Mouse (Mus musculus) embryonic facial prominence, embryonic 11.5 days (tissue): ENCODE results near the gene Ube2e2. TPM values are rescaled to one million over a fixed set of nuclear protein-coding genes. Genes with fewer than 3 reads are reported as not detected.
A peak's percentile ranks its signal among the peaks of the same experiment; 100 is the strongest.

Experiments used
- ATAC-seq: fragments of 200-750 bp; cut with Nextera tagmentation; replicated peaks from 2 replicates; pipeline ENCODE4 v1.8.0; 2017; ENCODE audit warnings: low read depth; ENCODE audit not compliant: insufficient number of reproducible peaks, low FRiP score, low TSS enrichment
- DNase-seq: peaks from one replicate; pipeline ENCODE4 v3.0.0-alpha.2; 2015; ENCODE audit warnings: low spot score
- H3K27ac ChIP-seq: fragments of 300-500 bp; sonication (generic); replicated peaks from 2 replicates; pipeline ENCODE4 v1.5.1; 2014; ENCODE audit warnings: mild to moderate bottlenecking, low read depth, low read length, control low read depth
- H3K27me3 ChIP-seq: fragments of 300-500 bp; sonication (generic); 2 replicates; pipeline ENCODE4 v1.6.1; 2014; ENCODE audit warnings: mild to moderate bottlenecking, low read length, moderate library complexity, mixed read lengths; ENCODE audit not compliant: control insufficient read depth, insufficient read depth
- H3K36me3 ChIP-seq: fragments of 300-500 bp; sonication (generic); replicated peaks from 2 replicates; pipeline ENCODE4 v1.6.1; 2014; ENCODE audit warnings: low read depth, mild to moderate bottlenecking, low read length, moderate library complexity, mixed read lengths; ENCODE audit not compliant: control insufficient read depth, insufficient read depth
- H3K4me1 ChIP-seq: fragments of 300-500 bp; sonication (generic); 2 replicates; pipeline ENCODE4 v1.6.1; 2014; ENCODE audit warnings: low read length, mixed read lengths; ENCODE audit not compliant: control insufficient read depth, insufficient read depth
- H3K4me2 ChIP-seq: fragments of 300-500 bp; sonication (generic); 2 replicates; pipeline ENCODE4 v1.6.1; 2014; ENCODE audit warnings: low read depth, mild to moderate bottlenecking, control low read depth, low read length, moderate library complexity
- H3K4me3 ChIP-seq: fragments of 300-500 bp; sonication (generic); 2 replicates; pipeline ENCODE4 v1.5.1; 2014; ENCODE audit warnings: low read depth, low read length, control low read depth
- H3K9ac ChIP-seq: fragments of 300-500 bp; sonication (generic); replicated peaks from 2 replicates; pipeline ENCODE4 v1.6.1; 2014; ENCODE audit warnings: mild to moderate bottlenecking, control low read depth, low read length
- H3K9me3 ChIP-seq: fragments of 300-500 bp; sonication (generic); replicated peaks from 2 replicates; pipeline ENCODE4 v1.6.1; 2016; ENCODE audit warnings: mild to moderate bottlenecking, low read length, inconsistent platforms, mixed read lengths; ENCODE audit not compliant: control insufficient read depth
- WGBS: fragments of 180-500 bp; shearing (Covaris S2); extraction: QIAGEN DNeasy Blood & Tissue Kit; methylation state at CpG from one replicate; pipeline ENCODE4 v1.1.7; 2014; 5-methylcytosine and 5-hydroxymethylcytosine counted together
- polyA plus RNA-seq: library from polyadenylated mRNA; unstranded; fragments of >200 nt; fragmentation: Nextera tagmentation; extraction: Ambion mirVana; gene quantifications from 2 replicates; pipeline ENCODE4 v1.2.1, GENCODE M21; 2014

Gene Ube2e2
- 52.9 and 64.5 TPM in 2 replicates for polyA plus RNA-seq

DNA sequence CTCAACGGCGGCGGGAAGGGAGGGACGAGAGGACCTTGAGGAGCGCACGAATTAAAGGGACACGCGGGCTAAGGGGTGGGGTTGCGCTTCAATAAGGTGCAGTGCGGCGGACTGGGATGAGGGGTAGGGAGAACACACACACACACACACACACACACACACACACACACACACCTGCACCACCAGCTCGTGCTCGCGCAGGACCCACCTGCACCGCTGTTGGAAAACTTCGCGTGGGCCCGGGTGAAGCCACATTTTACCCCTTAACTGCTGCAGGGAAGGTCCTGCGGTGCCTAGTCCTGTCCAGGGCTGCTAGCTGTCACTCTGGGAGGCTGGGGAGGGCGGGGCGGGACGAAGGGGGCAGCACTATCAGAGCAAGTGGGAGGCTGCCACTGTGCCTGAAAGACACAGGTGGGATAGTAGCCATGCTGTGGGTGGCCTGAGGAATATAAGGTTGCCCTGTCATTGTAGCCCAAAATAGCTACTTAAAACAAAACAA, at the start of gene Ube2e2:
Ube2e2 (minus strand) TSS at position 321 of the 499 bp plus-strand sequence.
- no peaks in the 10 kb centered on the region for H3K27me3 ChIP-seq
- H3K4me3 ChIP-seq = peak within 1 kb of the TSS; percentile 70
- DNase-seq (no peak), ATAC-seq (peak; percentile 92)
- peak within 1 kb of the TSS; percentile 55 for H3K4me2 ChIP-seq
- H3K36me3 ChIP-seq = no peaks in the 10 kb centered on the region
- peak within 1 kb of the TSS; percentile 88 for H3K9ac ChIP-seq
- no peak within 1 kb of the TSS; the same call in 1 of the 2 replicates for H3K27ac ChIP-seq
- WGBS = 1% methylated on average over 17 of the region's 22 CpGs
- no peaks in the 10 kb centered on the region for H3K9me3 ChIP-seq
- H3K4me1 ChIP-seq = no peaks in the 10 kb centered on the region

DNA sequence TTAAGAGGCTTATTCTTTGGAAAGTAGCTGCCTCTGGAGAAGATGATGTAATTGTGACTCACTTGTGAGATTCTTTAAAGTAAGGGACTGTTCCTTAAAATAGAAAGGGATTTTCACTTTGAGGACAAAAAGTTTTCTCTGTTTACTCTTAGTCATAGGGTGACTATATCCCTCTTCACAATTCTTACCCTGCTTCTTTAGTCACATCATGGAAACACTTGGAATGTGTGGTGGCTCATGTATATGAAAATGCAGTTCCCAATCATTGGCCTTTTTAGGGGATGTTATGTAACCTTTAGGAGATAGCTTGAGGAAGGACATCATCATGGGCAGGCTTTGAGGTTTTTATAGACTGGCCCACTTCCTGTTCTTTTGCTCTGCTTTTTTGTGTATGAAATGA, 46.0 kb upstream of the Ube2e2 start:
- Histone ChIP-seq H3K9me3 (no peaks in the 10 kb centered on the region), H3K27ac (no peak overlapping the region), H3K4me3 (no peak overlapping the region), H3K36me3 (no peaks in the 10 kb centered on the region), H3K4me1 (no peaks in the 10 kb centered on the region), H3K4me2 (no peak overlapping the region), H3K9ac (no peak overlapping the region), H3K27me3 (no peaks in the 10 kb centered on the region)
- ATAC-seq (no peak), DNase-seq (no peak)

DNA sequence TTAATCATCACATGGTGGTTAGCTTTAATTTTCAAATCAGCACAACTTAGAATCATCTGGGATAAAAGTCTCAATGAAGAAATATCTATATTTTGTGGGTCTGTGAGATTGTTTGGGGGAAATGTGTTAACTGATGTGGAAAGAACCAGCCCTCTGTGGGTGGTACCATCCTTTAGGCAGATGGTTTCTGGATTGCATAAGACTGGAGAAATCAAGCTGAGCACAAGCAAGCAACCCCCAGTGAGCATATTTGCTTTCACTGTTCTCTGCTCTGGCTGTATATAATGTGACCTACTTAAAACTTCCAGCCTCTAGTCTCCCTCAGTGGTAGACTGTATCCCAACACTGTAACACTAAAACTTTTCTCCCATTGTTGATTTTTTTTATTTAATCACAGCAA, 9.5 kb upstream of the Ube2e2 start:
- Histone ChIP-seq H3K36me3 (no peaks in the 10 kb centered on the region), H3K9me3 (no peaks in the 10 kb centered on the region), H3K9ac (no peak overlapping the region), H3K4me2 (no peak overlapping the region), H3K4me1 (no peaks in the 10 kb centered on the region), H3K27ac (no peak overlapping the region), H3K4me3 (no peak overlapping the region), H3K27me3 (no peaks in the 10 kb centered on the region)
- ATAC-seq (no peak), DNase-seq (no peak)

DNA sequence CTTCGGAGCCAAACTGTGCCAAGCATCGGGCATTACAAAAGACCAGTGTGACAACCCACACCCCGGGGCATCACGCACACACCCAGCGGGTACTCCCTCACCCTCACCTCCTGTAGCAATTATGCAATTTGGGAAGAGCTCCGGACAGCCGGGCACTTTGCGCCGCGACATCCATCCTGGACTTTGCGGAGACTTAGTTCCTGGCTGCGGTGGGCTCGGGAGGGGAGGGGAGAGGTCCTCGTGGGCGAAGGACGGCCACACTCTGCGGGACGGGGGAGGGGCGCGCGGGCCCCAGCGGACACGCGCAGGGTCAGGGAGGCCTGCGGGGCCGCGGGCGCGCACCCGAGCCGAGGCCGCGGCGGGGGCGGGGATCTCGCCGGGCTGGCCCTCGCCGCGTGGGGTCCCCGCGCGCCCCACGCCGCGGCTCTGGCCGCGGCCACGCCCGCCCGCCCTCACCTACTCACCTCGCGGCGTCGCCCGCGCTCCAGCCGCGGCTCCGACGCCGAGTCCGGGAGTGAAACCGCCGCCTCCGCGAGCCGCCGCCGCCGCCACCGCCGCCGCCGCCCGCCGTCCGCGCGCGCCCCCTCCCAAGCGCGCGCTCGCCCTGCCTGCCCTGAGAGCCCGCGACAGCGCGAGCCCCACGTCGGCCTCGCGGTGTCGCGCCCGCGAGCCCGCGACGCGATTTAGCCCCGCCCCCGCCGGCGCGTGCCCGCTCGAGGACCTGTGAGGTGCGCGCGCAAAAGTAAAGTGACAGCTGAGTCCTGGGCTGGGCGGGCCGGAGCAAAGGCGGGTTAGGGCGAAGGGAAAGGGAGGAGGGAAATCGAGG, 733 bp downstream of the Ube2e2 start:
- peak; percentile 94 for ATAC-seq
- H3K27ac ChIP-seq = no peak overlapping the region; the same call in 1 of the 2 replicates
- H3K27me3 ChIP-seq = no peaks in the 10 kb centered on the region
- H3K36me3 ChIP-seq = no peaks in the 10 kb centered on the region
- peak overlapping the region; percentile 88 for H3K9ac ChIP-seq
- WGBS = under 1% methylated on average over 87 of the region's 116 CpGs
- H3K9me3 ChIP-seq = no peaks in the 10 kb centered on the region
- DNase-seq = peak; percentile 91
- H3K4me1 ChIP-seq = no peaks in the 10 kb centered on the region
- peak overlapping the region; percentile 70 for H3K4me3 ChIP-seq
- peak overlapping the region; percentile 55 for H3K4me2 ChIP-seq

DNA sequence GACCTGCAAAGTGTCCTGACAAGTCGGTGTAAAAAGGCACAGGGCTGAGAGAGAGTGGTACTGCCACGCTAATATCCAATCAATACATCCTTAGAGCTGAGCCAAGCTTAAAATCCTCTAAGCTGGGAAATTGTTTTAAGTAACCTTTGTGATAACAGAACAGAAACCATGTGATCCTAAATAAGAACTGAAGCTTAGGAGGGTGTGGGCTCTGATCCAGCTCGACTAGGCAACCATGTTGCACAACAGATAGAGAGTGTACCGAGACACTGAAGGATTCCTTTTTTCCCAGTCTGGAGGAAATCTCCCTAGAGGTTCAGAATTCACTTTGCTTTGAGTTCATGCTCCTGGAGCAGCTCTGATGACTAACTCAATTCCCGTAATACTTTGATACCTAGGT, 4.5 kb downstream of the Ube2e2 start:
- DNase-seq = no peak
- WGBS = 84% methylated on average over 5 of the region's 5 CpGs
- H3K4me3 ChIP-seq = no peak overlapping the region
- H3K4me1 ChIP-seq = no peaks in the 10 kb centered on the region
- no peak overlapping the region for H3K9ac ChIP-seq
- no peaks in the 10 kb centered on the region for H3K9me3 ChIP-seq
- H3K4me2 ChIP-seq = no peak overlapping the region
- ATAC-seq = no peak
- H3K27ac ChIP-seq = no peak overlapping the region
- no peaks in the 10 kb centered on the region for H3K27me3 ChIP-seq
- H3K36me3 ChIP-seq = no peaks in the 10 kb centered on the region

DNA sequence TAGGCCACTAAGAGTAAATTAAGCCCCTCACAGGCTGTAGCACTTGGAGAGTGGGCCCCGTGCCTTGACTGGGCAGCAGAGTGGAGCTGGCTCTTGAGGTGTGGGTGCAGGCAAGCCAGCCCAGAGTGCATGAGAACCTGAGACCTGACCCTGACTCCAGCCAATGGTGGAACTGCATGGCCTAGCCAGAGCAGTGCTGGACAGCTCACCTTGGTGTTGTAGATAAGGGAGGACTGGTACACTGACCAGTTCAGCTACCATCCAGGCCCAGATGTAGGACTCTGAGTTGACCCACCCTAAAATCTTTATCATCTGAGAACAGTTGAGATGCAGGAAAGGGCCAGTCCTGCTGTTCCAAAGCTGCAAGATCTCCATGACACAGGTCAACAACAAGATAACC, 11.6 kb downstream of the Ube2e2 start:
- DNase-seq = no peak
- Histone ChIP-seq H3K36me3 (no peaks in the 10 kb centered on the region), H3K4me1 (no peaks in the 10 kb centered on the region), H3K9ac (no peak overlapping the region), H3K4me3 (no peak overlapping the region), H3K4me2 (no peak overlapping the region), H3K9me3 (no peaks in the 10 kb centered on the region), H3K27me3 (no peaks in the 10 kb centered on the region), H3K27ac (no peak overlapping the region)
- peak; percentile 62; the same call in 1 of the 2 replicates for ATAC-seq
- 86% methylated on average over 1 of the region's 1 CpGs for WGBS

DNA sequence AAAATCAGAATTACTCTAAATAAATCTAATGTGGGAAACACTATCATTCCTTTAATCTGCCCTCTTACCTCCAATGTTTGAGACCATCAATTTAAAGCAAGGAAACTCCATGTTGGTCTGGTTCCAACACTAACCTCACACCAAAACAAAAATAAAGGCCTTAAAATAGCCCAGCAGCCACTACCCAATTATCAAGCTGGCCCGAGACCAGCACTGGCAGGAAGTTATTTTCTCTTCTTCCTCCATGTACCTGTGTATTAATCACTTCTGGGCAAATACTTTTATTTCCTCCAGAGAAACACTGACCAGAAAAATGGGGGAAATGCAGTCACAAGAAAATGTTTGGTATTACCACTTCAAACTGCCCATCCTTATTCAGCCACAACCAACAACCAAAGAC, 23.4 kb downstream of the Ube2e2 start:
- H3K27me3 ChIP-seq = no peaks in the 10 kb centered on the region
- H3K4me2 ChIP-seq = no peak overlapping the region
- no peak for DNase-seq
- no peak overlapping the region for H3K4me3 ChIP-seq
- no peaks in the 10 kb centered on the region for H3K4me1 ChIP-seq
- H3K36me3 ChIP-seq = no peaks in the 10 kb centered on the region
- no peak overlapping the region for H3K27ac ChIP-seq
- no peaks in the 10 kb centered on the region for H3K9me3 ChIP-seq
- no peak overlapping the region for H3K9ac ChIP-seq
- 78% methylated on average over 1 of the region's 1 CpGs for WGBS
- no peak for ATAC-seq

DNA sequence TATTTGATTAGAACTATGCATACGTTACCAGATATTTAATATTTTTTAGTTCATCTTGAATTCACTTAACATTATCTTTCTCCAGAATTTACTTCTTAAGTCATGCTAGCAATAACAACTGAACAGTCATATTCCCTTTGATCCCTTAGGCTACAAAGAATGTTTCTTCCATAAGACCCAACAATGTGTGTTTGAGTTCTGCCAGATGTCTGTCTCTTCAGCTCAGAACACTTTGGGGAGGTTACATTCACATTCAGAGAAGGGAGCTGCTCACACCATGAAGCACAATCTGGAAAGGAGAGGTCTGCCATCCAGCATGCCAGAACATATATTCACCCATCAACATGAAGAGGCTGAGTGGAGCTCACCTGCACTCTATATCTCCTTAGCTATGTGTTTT, 65.4 kb downstream of the Ube2e2 start:
- 85% methylated on average over 1 of the region's 1 CpGs for WGBS

More for the DNA sequence above, 65.4 kb downstream of the Ube2e2 start:
- no peaks in the 10 kb centered on the region for H3K36me3 ChIP-seq
- H3K27ac ChIP-seq = no peak overlapping the region
- H3K27me3 ChIP-seq = no peaks in the 10 kb centered on the region
- H3K9me3 ChIP-seq = no peaks in the 10 kb centered on the region
- no peak overlapping the region for H3K4me2 ChIP-seq
- H3K4me3 ChIP-seq = no peak overlapping the region
- ATAC-seq (no peak), DNase-seq (no peak)
- no peaks in the 10 kb centered on the region for H3K4me1 ChIP-seq
- H3K9ac ChIP-seq = no peak overlapping the region
